Mouse (Mus musculus) midbrain, embryonic 16.5 days (tissue): Measurements from ENCODE around the gene Cactin. TPM values are rescaled to one million over a fixed set of nuclear protein-coding genes. Genes with fewer than 3 reads are reported as not detected.

Experiments used
- ATAC-seq: fragments of 200-750 bp; cut with Nextera tagmentation; 2 replicates; pipeline ENCODE4 v1.8.0; 2017; ENCODE audit warnings: moderate TSS enrichment
- H3K27ac ChIP-seq: fragments of 300-500 bp; sonication (generic); 2 replicates; pipeline ENCODE4 v1.5.1; 2014; ENCODE audit warnings: mild to moderate bottlenecking, low read length, mixed read lengths
- H3K27me3 ChIP-seq: fragments of 300-500 bp; sonication (generic); 2 replicates; pipeline ENCODE4 v1.6.1; 2014; ENCODE audit warnings: low read depth, low read length, mixed read lengths; ENCODE audit not compliant: control insufficient read depth, insufficient read depth
- H3K36me3 ChIP-seq: fragments of 300-500 bp; sonication (generic); 2 replicates; pipeline ENCODE4 v1.6.1; 2014; ENCODE audit warnings: mild to moderate bottlenecking, low read length, moderate library complexity, mixed read lengths; ENCODE audit not compliant: control insufficient read depth, insufficient read depth
- H3K4me1 ChIP-seq: fragments of 300-500 bp; sonication (generic); 2 replicates; pipeline ENCODE4 v1.6.1; 2014; ENCODE audit warnings: mild to moderate bottlenecking, low read length, mixed read lengths; ENCODE audit not compliant: control insufficient read depth, insufficient read depth
- H3K4me2 ChIP-seq: fragments of 300-500 bp; sonication (generic); 2 replicates; pipeline ENCODE4 v1.6.1; 2014; ENCODE audit warnings: mild to moderate bottlenecking, low read length, mixed read lengths
- H3K4me3 ChIP-seq: fragments of 300-500 bp; sonication (generic); 2 replicates; pipeline ENCODE4 v1.5.1; 2014; ENCODE audit warnings: low read depth, mild to moderate bottlenecking, low read length, moderate library complexity, mixed read lengths
- H3K9ac ChIP-seq: fragments of 300-500 bp; sonication (generic); 2 replicates; pipeline ENCODE4 v1.6.1; 2014; ENCODE audit warnings: low read depth, low read length, mixed read lengths
- H3K9me3 ChIP-seq: fragments of 300-500 bp; sonication (generic); replicated peaks from 2 replicates; pipeline ENCODE4 v1.6.1; 2014; ENCODE audit warnings: mild to moderate bottlenecking, low read length, mixed read lengths; ENCODE audit not compliant: control insufficient read depth, poor library complexity, severe bottlenecking
- WGBS: fragments of 180-500 bp; shearing (Covaris S2); extraction: QIAGEN DNeasy Blood & Tissue Kit; methylation state at CpG from one replicate; pipeline ENCODE4 v1.1.7; 2014; 5-methylcytosine and 5-hydroxymethylcytosine counted together
- polyA plus RNA-seq: library from polyadenylated mRNA; unstranded; fragments of >200 nt; fragmentation: Nextera tagmentation; extraction: Ambion mirVana; gene quantifications from 2 replicates; pipeline ENCODE4 v1.2.1, GENCODE M21; 2015

Gene Cactin
- 27.6 and 28.3 TPM in 2 replicates for polyA plus RNA-seq

GRCm38 (mm10) chr10:81320550-81321347, at the start of gene Cactin:
TSS of gene Cactin (plus strand) at chr10:81321103.
- H3K36me3 ChIP-seq, result peaks cover 41% of the 10 kb centered on the region

GRCm38 (mm10) chr10:81272356-81272755, 48.5 kb upstream of the Cactin start:
- H3K27me3 ChIP-seq, result no peaks in the 10 kb centered on the region
- H3K4me1 ChIP-seq, result peaks cover 8% of the 10 kb centered on the region
- H3K27ac ChIP-seq, result no peak overlapping the region
- ATAC-seq, result no peak
- no peak overlapping the region for H3K4me2 ChIP-seq
- H3K4me3 ChIP-seq, result no peak overlapping the region
- H3K9me3 ChIP-seq, result no peaks in the 10 kb centered on the region
- no peak overlapping the region for H3K9ac ChIP-seq
- H3K36me3 ChIP-seq, result peaks cover 10% of the 10 kb centered on the region
- WGBS, result 94% methylated on average over 21 of the region's 21 CpGs

More at GRCm38 (mm10) chr10:81320550-81321347, at the start of gene Cactin:
- peaks cover 21% of the 10 kb centered on the region for H3K4me1 ChIP-seq
- peak within 1 kb of the TSS; percentile 88 for H3K27ac ChIP-seq
- no peaks in the 10 kb centered on the region for H3K9me3 ChIP-seq
- H3K9ac ChIP-seq, result peak within 1 kb of the TSS; percentile 77
- peak within 1 kb of the TSS; percentile 78 for H3K4me3 ChIP-seq
- H3K27me3 ChIP-seq, result no peaks in the 10 kb centered on the region
- peak within 1 kb of the TSS; percentile 68 for H3K4me2 ChIP-seq
- under 1% methylated on average over 68 of the region's 68 CpGs for WGBS
- peak; percentile 92 for ATAC-seq

- no peak overlapping the region for H3K4me2 ChIP-seq
- H3K27me3 ChIP-seq, result no peaks in the 10 kb centered on the region
- H3K4me3 ChIP-seq, result no peak overlapping the region
- no peak overlapping the region for H3K9ac ChIP-seq
- peaks cover 1% of the 10 kb centered on the region for H3K4me1 ChIP-seq
- H3K9me3 ChIP-seq, result no peaks in the 10 kb centered on the region
- H3K36me3 ChIP-seq, result peaks cover 10% of the 10 kb centered on the region
- ATAC-seq, result no peak
- no peak overlapping the region for H3K27ac ChIP-seq
- WGBS, result 94% methylated on average over 19 of the region's 19 CpGs
These were observed 47.1 kb upstream of the Cactin start for GRCm38 (mm10) chr10:81273842-81274241.

GRCm38 (mm10) chr10:81277676-81278075, 43.2 kb upstream of the Cactin start:
- WGBS, result 79% methylated on average over 22 of the region's 22 CpGs

GRCm38 (mm10) chr10:81279496-81279895, 41.4 kb upstream of the Cactin start:
- H3K9ac ChIP-seq, result no peak overlapping the region
- ATAC-seq, result no peak
- 47% methylated on average over 10 of the region's 10 CpGs for WGBS
- no peaks in the 10 kb centered on the region for H3K4me1 ChIP-seq
- no peak overlapping the region for H3K4me2 ChIP-seq
- H3K4me3 ChIP-seq, result no peak overlapping the region
- no peaks in the 10 kb centered on the region for H3K9me3 ChIP-seq
- no peaks in the 10 kb centered on the region for H3K36me3 ChIP-seq
- no peak overlapping the region for H3K27ac ChIP-seq
- H3K27me3 ChIP-seq, result peaks cover 3% of the 10 kb centered on the region; the same call in 1 of the 2 replicates

More at GRCm38 (mm10) chr10:81277676-81278075, 43.2 kb upstream of the Cactin start:
- no peak overlapping the region for H3K9ac ChIP-seq
- H3K4me1 ChIP-seq, result no peaks in the 10 kb centered on the region
- no peak for ATAC-seq
- peaks cover 3% of the 10 kb centered on the region for H3K36me3 ChIP-seq
- no peak overlapping the region for H3K4me2 ChIP-seq
- H3K27me3 ChIP-seq, result no peaks in the 10 kb centered on the region
- no peaks in the 10 kb centered on the region for H3K9me3 ChIP-seq
- no peak overlapping the region for H3K4me3 ChIP-seq
- H3K27ac ChIP-seq, result no peak overlapping the region

- H3K4me1 ChIP-seq, result peaks cover 7% of the 10 kb centered on the region; the same call in 1 of the 2 replicates
- ATAC-seq, result no peak
- no peak overlapping the region for H3K27ac ChIP-seq
- H3K9ac ChIP-seq, result no peak overlapping the region
- no peak overlapping the region for H3K4me3 ChIP-seq
- H3K36me3 ChIP-seq, result no peaks in the 10 kb centered on the region
- no peak overlapping the region for H3K4me2 ChIP-seq
- 51% methylated on average over 6 of the region's 6 CpGs for WGBS
- H3K9me3 ChIP-seq, result no peaks in the 10 kb centered on the region
- H3K27me3 ChIP-seq, result peaks cover 15% of the 10 kb centered on the region
These were observed 36.7 kb upstream of the Cactin start for GRCm38 (mm10) chr10:81284189-81284588.

- Histone ChIP-seq H3K4me2 (peak overlapping the region; percentile 86; the same call in 1 of the 2 replicates), H3K4me3 (0 out of 2 replicates have a peak overlapping the region, but pooled peaks have one; percentile 52), H3K4me1 (peaks cover 7% of the 10 kb centered on the region; the same call in 1 of the 2 replicates), H3K9ac (peak overlapping the region; percentile 76; the same call in 1 of the 2 replicates), H3K9me3 (no peaks in the 10 kb centered on the region), H3K27me3 (peaks cover 15% of the 10 kb centered on the region), H3K27ac (no peak overlapping the region), H3K36me3 (no peaks in the 10 kb centered on the region)
- no peak for ATAC-seq
- WGBS, result 14% methylated on average over 17 of the region's 17 CpGs
These were observed 36.2 kb upstream of the Cactin start for GRCm38 (mm10) chr10:81284719-81285118.

GRCm38 (mm10) chr10:81285694-81286450, 35.0 kb upstream of the Cactin start:
- ATAC-seq, result peak; percentile 66
- peak overlapping the region; percentile 52 for H3K4me3 ChIP-seq
- H3K4me1 ChIP-seq, result peaks cover 7% of the 10 kb centered on the region; the same call in 1 of the 2 replicates
- peak overlapping the region; percentile 86 for H3K4me2 ChIP-seq
- peak overlapping the region; percentile 76 for H3K9ac ChIP-seq
- peaks cover 24% of the 10 kb centered on the region for H3K27me3 ChIP-seq
- 0 out of 2 replicates have a peak overlapping the region, but pooled peaks have one; percentile 12 for H3K27ac ChIP-seq
- no peaks in the 10 kb centered on the region for H3K9me3 ChIP-seq
- 2% methylated on average over 54 of the region's 54 CpGs for WGBS
- H3K36me3 ChIP-seq, result no peaks in the 10 kb centered on the region
